8 mouse cellular contexts compared by ENCODE assay signal in the genomic region with DNA sequence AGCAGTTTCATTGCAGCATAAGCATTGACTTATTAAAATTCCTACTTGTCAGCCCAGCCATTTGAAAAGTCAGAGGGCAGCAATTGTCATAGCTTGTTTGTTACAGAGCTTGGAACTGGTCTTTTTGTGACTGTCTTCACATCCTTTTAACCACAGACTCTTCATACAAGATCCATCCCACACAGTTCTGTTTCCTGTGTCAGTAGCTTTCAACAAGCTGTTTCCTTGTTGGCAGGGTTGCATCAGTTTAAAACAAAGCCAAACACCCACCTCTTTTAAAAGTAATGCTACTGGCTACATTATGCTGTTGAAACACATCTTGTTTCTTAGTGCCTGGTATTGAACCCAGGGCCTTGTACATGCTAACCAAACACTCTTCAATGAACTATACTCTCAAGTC. TPM values are rescaled to one million over a fixed set of nuclear protein-coding genes. Genes with fewer than 3 reads are reported as not detected.
DNase-seq lines count a peak whose midpoint lies in the region; ATAC-seq and TF ChIP-seq lines count a peak whose summit lies in the region.

No protein-coding gene starts in this region.

- peak; percentile 20 for DNase-seq in intestine, embryonic 14.5 days (ENCODE audit: low spot score)
- DNase-seq in CD4-positive helper T cell, adult 2 months (ENCODE audit: low read depth, low spot score), result peak; percentile 82
- no peak for DNase-seq in forebrain, embryonic 11.5 days (ENCODE audit: low spot score)
- no peak for DNase-seq in liver, embryonic 14.5 days (ENCODE audit: low read depth in 3 of 3, low spot score in 3 of 3)
- no peak for DNase-seq in embryo, embryonic 10 days (ENCODE audit: low spot score)
- no peak for DNase-seq in ovary, postnatal 10 days (ENCODE audit: low spot score)

- no peaks in the 10 kb centered on the region for H3K27me3 ChIP-seq in intestine, embryonic 14.5 days (replicated peaks; ENCODE audit: control insufficient read depth, insufficient read depth, low read length)
- H3K27me3 ChIP-seq in intestine, postnatal 0 days (replicated peaks; ENCODE audit: control insufficient read depth, insufficient read depth, low read length), result no peaks in the 10 kb centered on the region
- no peaks in the 10 kb centered on the region for H3K27me3 ChIP-seq in forebrain, embryonic 11.5 days (ENCODE audit: control insufficient read depth, insufficient read depth, low read length)
- no peaks in the 10 kb centered on the region for H3K27me3 ChIP-seq in liver, embryonic 14.5 days (ENCODE audit: control insufficient read depth, insufficient read depth, low read length)

- peaks cover 35% of the 10 kb centered on the region for H3K4me1 ChIP-seq in intestine, embryonic 14.5 days (replicated peaks; ENCODE audit: control insufficient read depth, insufficient read depth, low read length)
- H3K4me1 ChIP-seq in intestine, postnatal 0 days (replicated peaks; ENCODE audit: control insufficient read depth, insufficient read depth, low read length), result peaks cover 8% of the 10 kb centered on the region; the same call in 1 of the 2 replicates
- peaks cover 4% of the 10 kb centered on the region for H3K4me1 ChIP-seq in forebrain, embryonic 11.5 days (replicated peaks; ENCODE audit: control insufficient read depth, insufficient read depth, low read length)
- peaks cover 60 to 64% of the 10 kb centered on the region in 2 experiments for H3K4me1 ChIP-seq in liver, embryonic 14.5 days (replicated peaks; ENCODE audit: control insufficient read depth in 2 of 2, insufficient read depth in 2 of 2, low read length in 1 of 2)

- no peak overlapping the region for H3K9ac ChIP-seq in intestine, embryonic 14.5 days (ENCODE audit: low read length)
- H3K9ac ChIP-seq in intestine, postnatal 0 days (ENCODE audit: low read depth, low read length), result no peak overlapping the region
- H3K9ac ChIP-seq in forebrain, embryonic 11.5 days (ENCODE audit: low read length), result no peak overlapping the region
- peak overlapping the region; percentile 92 for H3K9ac ChIP-seq in liver, embryonic 14.5 days (replicated peaks)

- H3K4me2 ChIP-seq in intestine, embryonic 14.5 days (ENCODE audit: low read length), result no peak overlapping the region
- H3K4me2 ChIP-seq in intestine, postnatal 0 days (replicated peaks; ENCODE audit: low read depth), result no peak overlapping the region
- no peak overlapping the region for H3K4me2 ChIP-seq in forebrain, embryonic 11.5 days (ENCODE audit: low read depth, low read length, severe bottlenecking)
- peak overlapping the region; percentile 74 for H3K4me2 ChIP-seq in liver, embryonic 14.5 days (ENCODE audit: low read depth)

- no peaks in the 10 kb centered on the region for H3K36me3 ChIP-seq in intestine, embryonic 14.5 days (ENCODE audit: control insufficient read depth, insufficient read depth, low read length)
- no peaks in the 10 kb centered on the region; the same call in 1 of the 2 replicates for H3K36me3 ChIP-seq in intestine, postnatal 0 days (ENCODE audit: control insufficient read depth, insufficient read depth)
- no peaks in the 10 kb centered on the region for H3K36me3 ChIP-seq in forebrain, embryonic 11.5 days (ENCODE audit: control insufficient read depth, insufficient read depth, low read length)
- no peaks in the 10 kb centered on the region; the same call in 1 of the 2 replicates for H3K36me3 ChIP-seq in liver, embryonic 14.5 days (replicated peaks; ENCODE audit: control insufficient read depth, insufficient read depth, low read depth)

- no peak for TF ChIP-seq CTCF in intestine, postnatal 0 days (IDR thresholded peaks at IDR 0.05; ENCODE audit: low read depth)
- TF ChIP-seq CTCF in liver, embryonic 14.5 days (IDR thresholded peaks at IDR 0.05; ENCODE audit: low read depth), result no peak

- H3K27ac ChIP-seq in intestine, embryonic 14.5 days (ENCODE audit: low read depth), result peak overlapping the region; percentile 75; the same call in 1 of the 2 replicates
- no peak overlapping the region for H3K27ac ChIP-seq in intestine, postnatal 0 days (ENCODE audit: low read depth, low read length)
- peak overlapping the region; percentile 20; the same call in 1 of the 2 replicates for H3K27ac ChIP-seq in forebrain, embryonic 11.5 days (ENCODE audit: low read depth, low read length)
- H3K27ac ChIP-seq in liver, embryonic 14.5 days, result peak overlapping the region; percentile 95

- ATAC-seq in intestine, embryonic 14.5 days (replicated peaks; ENCODE audit: low FRiP score, low TSS enrichment, low read depth), result no peak
- ATAC-seq in intestine, postnatal 0 days, result no peak
- ATAC-seq in forebrain, embryonic 11.5 days (replicated peaks; ENCODE audit: low FRiP score), result no peak
- no peak for ATAC-seq in liver, embryonic 14.5 days (ENCODE audit: insufficient read depth)
- no peak for ATAC-seq in megakaryocyte-erythroid progenitor cell, adult 5-6 weeks (replicated peaks; ENCODE audit: low FRiP score, low TSS enrichment, poor library complexity, severe bottlenecking)

- no peak for TF ChIP-seq EP300 in liver, embryonic 14.5 days (IDR thresholded peaks at IDR 0.05; ENCODE audit: low read depth)

- H3K4me3 ChIP-seq in intestine, embryonic 14.5 days (ENCODE audit: low read depth, low read length), result no peak overlapping the region
- no peak overlapping the region for H3K4me3 ChIP-seq in intestine, postnatal 0 days (ENCODE audit: low read depth, low read length)
- no peak overlapping the region for H3K4me3 ChIP-seq in forebrain, embryonic 11.5 days (ENCODE audit: low read depth, low read length)
- H3K4me3 ChIP-seq in liver, embryonic 14.5 days (ENCODE audit: insufficient read depth in 1 of 2, low read depth in 2 of 2, low read length in 2 of 2), result peak overlapping the region in 1 of 2 experiments; percentile 67; a peak in 2 of 4 replicates

- H3K9me3 ChIP-seq in intestine, embryonic 14.5 days (ENCODE audit: control insufficient read depth, low read length), result no peaks in the 10 kb centered on the region
- H3K9me3 ChIP-seq in intestine, postnatal 0 days (ENCODE audit: control insufficient read depth), result no peaks in the 10 kb centered on the region
- H3K9me3 ChIP-seq in forebrain, embryonic 11.5 days (ENCODE audit: control insufficient read depth, low read length), result no peaks in the 10 kb centered on the region
- no peaks in the 10 kb centered on the region for H3K9me3 ChIP-seq in liver, embryonic 14.5 days (ENCODE audit: control insufficient read depth, low read length)

RNA-seq across cellular contexts. Expression of gene Lims1, which starts 46.9 kb away (rescaled TPM):
- polyA plus RNA-seq in intestine, embryonic 14.5 days (2014; fragmentation: Nextera tagmentation; extraction: Ambion mirVana), result 134 and 156 TPM in 2 replicates
- polyA plus RNA-seq in intestine, postnatal 0 days (2015; fragmentation: Nextera tagmentation; extraction: Ambion mirVana), result 79.8 and 85.6 TPM in 2 replicates
- 73.4 and 89.2 TPM in 2 replicates for polyA plus RNA-seq in forebrain, embryonic 11.5 days (2014; fragmentation: Nextera tagmentation; extraction: Ambion mirVana)
- 14.4 and 20.9 TPM in 2 replicates for polyA plus RNA-seq in liver, embryonic 14.5 days (2012; rRNA removed)
- 69.0 and 77.5 TPM in 2 replicates for polyA plus RNA-seq in liver, embryonic 14.5 days (2014; fragmentation: Nextera tagmentation; extraction: Ambion mirVana)
- total RNA-seq in megakaryocyte-erythroid progenitor cell, adult 5-6 weeks (2014; fragmentation: Nextera tagmentation), result 52.1 and 58.6 TPM in 2 replicates
- 41.6 and 54.7 TPM in 2 replicates for total RNA-seq in megakaryocyte-erythroid progenitor cell, adult 5-6 weeks (2017)

Comparison
In these comparisons a context has a peak if more than half of its experiments do, and no peak if none do; other contexts are left out.
1. DNase-seq: peak in intestine, embryonic 14.5 days (single experiment) and CD4-positive helper T cell, adult 2 months (single experiment); none in forebrain, embryonic 11.5 days (single experiment), liver, embryonic 14.5 days (0 of 3), embryo, embryonic 10 days (single experiment) and ovary, postnatal 10 days (single experiment).